Mouse (Mus musculus) testis, postnatal 14 days (tissue): ENCODE measurements around the gene Rgr.
A peak's percentile ranks its signal among the peaks of the same experiment; 100 is the strongest.

Experiments used
- DNase-seq: peaks from one replicate; pipeline ENCODE4 v3.0.0; 2021; ENCODE audit warnings: low spot score

Gene Rgr

DNA sequence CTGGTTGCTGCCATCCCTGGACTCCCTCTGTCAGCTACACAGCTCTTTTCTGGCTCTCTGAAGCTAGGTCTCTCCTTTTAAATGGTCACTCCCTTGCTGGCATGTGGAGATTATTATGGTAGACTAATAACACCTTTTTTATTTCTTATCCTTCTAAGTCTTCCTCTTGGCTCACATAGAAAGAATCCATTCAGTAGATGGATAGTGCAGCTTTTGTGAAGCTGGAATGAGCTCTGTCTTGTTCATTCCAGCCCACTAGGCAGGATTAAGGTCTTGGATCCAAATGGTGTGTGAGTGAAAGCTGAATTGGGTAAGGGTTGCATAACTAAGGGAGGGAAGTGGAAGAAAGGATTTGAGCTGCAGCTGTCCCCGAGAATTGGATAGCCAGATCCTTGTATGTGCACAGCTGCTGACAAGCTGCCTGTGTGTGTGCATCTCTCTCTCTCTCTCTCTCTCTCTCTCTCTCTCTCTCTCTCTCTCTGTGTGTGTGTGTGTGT is at the start of gene Rgr:
Gene Rgr, minus strand, starts transcription at position 51 of the 497 bp plus-strand sequence.
- no peak for DNase-seq

GRCm38 (mm10) chr14:37097956-37098530 is 49.3 kb upstream of the Rgr start, which contains the start of gene Cdhr1:
Cdhr1 (minus strand) TSS chr14:37098347.
- DNase-seq = no peak

DNA sequence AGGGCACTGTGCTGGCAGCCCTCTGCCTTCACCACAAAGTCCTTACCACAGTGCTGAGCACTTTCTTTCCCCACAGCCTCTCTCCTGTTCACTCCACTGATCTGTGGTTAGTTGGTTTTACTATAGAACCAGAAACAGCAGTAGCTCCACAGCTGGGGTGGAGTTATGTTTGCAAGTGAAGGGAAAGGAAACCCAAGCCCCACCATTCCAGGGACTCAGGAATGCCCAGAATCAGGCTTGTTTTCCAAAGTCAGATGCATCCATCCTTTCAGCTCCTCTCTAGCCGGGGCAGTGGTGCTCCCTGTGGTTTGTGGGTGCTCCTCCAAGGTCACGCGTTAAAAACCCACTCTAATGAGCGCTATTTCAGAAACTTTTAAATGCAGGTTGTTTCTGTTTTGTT is 46.8 kb upstream of the Rgr start:
- no peak for DNase-seq

- DNase-seq = no peak
Measured at GRCm38 (mm10) chr14:37094436-37094835, 45.7 kb upstream of the Rgr start.

DNA sequence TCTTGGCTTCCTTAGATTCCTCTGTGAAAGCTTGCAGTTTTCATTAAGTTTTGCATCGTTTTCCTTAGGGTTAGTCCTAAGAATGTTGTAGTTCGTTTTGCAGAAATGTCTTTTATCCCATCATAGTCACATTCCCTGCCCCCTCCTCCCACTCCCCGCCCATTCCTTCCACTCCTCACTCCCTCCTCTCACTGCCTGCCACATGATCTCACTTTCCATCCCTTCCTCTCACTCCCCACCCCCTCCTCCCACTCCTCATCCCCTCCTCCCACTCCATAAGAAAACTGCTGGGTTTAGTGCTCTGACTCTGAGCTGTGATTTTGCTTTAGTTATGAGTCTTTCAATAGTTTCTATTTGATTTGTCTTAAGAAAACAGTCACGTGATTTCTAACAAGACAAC is 35.0 kb upstream of the Rgr start:
- DNase-seq = no peak

DNA sequence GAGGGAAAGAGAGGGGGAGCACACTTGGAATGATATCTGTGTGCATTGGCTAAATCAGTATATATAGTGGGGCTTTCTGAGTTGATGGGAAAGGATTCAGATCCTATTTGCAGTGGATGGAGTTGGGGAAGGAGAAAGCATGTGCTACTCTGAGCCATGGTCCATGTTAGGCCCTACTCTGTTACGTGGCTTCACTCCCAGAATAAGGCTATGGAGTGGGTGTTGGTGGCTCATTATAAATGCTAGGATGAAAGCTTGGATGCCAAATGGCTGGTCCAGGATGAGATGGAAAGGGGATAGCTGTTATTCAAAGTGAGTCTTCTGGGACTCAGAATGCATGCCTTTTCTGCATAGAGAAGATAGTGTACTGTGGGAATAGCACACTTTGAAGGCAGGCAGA is 32.0 kb upstream of the Rgr start:
- no peak for DNase-seq

GRCm38 (mm10) chr14:37068516-37068915 is 19.8 kb upstream of the Rgr start:
- peak; percentile 41 for DNase-seq

- DNase-seq = no peak
Measured at GRCm38 (mm10) chr14:37067629-37068028, 18.9 kb upstream of the Rgr start, which contains the start of gene Lrit2. Lrit2 (plus strand) TSS chr14:37067929.

DNA sequence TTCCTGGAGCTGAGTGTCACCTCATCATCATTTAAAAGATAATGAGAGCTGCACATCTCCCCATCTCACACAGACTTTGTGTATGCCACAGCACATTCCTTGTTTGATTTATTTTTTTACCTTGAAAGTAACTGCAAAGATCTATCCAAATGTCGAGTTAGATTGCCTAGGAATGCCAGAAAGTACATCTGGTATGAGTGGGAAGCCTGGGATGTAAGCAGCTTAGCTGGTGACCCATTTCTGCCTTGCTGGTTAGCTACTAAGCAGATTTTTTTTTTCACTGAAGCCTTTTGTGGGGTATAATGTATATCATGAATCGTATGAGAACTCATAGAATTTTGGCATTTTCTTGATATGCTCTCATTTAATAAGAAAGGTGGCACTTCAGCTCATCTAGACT is 17.9 kb upstream of the Rgr start:
- DNase-seq = no peak

GRCm38 (mm10) chr14:37064849-37065248 is 16.1 kb upstream of the Rgr start:
- no peak for DNase-seq

GRCm38 (mm10) chr14:37034432-37034831 is 14.3 kb downstream of the Rgr start:
- no peak for DNase-seq

DNA sequence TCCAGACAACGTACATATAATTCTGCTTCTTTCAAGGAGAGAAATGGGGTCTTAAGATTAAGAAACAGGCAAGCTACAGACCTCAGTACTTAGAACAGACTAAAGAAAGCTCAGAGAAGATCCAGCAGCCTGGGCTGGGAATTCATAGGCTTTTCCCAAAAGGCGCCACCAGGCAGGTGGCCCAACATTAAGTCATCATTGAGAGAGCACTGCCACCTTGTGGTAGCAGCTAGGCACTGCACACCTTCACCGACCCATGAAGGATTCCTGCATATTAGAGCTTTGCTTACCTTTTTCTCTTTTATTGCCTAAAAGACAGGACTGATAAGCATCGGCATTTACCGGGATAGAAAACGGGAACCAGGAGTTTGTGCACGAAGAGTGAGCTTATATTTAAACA is 15.5 kb downstream of the Rgr start:
- peak; percentile 46 for DNase-seq

DNA sequence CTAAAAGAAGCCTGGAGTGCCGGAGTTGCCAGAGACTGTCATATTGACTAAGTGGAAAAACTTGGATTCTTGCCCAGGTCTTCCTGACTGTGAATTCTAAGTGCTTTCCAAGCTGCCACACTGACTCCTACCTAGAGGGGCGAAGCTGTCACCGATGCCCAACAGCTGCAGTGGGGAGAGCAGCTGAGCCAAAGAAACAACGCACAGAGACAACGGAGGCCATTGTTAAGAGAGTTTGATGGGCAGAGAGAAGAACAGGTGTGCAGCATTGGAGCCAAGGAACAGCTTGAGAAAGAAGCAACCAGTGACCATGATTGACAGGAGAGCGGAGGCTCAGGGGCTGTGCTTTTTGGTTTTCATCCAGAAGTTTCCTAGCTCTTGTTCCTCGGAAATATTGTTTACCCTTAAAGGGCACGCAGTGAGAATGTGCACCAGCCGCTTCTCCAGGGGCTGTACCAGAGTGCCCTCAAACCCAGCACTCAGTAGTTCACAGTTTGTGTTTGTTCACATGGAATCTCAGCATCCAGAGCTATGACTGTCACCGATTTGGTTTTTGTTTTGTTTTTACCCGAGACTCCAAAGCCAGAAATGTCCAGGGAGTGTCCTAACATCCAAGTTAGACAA is 16.2 kb downstream of the Rgr start:
- DNase-seq = no peak

GRCm38 (mm10) chr14:37028555-37028954 is 20.2 kb downstream of the Rgr start:
- peak; percentile 29 for DNase-seq

GRCm38 (mm10) chr14:37027951-37028350 is 20.8 kb downstream of the Rgr start:
- no peak for DNase-seq

- DNase-seq = no peak
Measured at GRCm38 (mm10) chr14:37027248-37027933, 21.4 kb downstream of the Rgr start.

DNA sequence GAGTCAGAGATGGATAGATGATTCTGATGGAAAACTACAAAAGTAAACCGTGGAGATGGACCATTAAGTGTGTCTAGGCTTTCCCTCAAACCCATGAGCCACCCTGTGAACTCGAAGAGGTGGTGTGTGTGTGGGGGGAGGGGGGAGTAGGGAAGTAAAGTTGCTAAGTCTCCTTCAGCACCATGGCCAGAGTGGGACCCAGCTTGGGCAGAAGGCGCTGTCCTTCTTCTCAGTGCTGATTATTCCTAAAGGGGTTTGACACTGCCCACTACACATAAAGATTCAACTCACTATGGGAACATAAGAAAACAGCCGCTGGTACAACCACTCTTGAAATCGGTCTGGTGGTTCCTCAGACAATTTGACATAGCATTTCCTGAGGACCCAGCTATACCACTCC is 32.9 kb downstream of the Rgr start:
- no peak for DNase-seq

DNA sequence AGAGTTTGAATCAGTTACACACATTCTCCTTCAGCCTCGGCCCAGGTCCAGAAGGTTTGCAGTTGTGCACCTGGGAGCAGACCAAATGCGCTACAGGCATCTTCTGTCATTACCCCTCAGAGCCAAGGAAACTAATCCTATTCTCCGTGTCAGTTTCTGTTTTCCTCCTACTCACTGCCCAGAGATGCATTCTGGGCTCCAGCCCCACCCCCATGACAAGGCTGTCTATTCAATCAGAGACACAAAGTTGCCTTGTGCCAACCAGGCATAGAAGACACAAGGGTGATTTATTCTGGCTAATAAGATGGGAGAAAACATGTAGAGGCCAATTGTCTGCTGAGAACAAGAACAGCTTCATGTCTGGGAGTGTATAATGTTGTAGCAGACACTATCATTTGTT is 35.1 kb downstream of the Rgr start:
- no peak for DNase-seq

DNA sequence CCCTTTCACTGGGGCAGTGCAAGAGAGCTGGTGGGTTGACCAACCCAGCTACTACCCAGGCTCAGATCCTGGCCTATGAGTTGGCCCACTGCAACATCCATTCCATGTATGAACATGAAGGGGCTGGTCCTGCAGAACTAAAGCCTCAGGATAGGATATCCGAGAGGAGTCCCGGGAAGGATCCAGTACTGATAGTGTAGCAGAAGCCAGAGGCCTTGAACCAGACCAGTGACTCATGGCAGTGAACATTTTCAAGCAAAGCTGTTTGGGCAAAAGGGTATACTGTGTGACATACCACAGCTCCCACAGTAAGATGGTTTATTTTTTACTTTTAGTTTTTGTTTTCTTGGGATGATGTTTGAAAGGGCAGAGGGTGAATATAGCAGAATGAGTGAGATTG is 39.1 kb downstream of the Rgr start:
- no peak for DNase-seq

DNA sequence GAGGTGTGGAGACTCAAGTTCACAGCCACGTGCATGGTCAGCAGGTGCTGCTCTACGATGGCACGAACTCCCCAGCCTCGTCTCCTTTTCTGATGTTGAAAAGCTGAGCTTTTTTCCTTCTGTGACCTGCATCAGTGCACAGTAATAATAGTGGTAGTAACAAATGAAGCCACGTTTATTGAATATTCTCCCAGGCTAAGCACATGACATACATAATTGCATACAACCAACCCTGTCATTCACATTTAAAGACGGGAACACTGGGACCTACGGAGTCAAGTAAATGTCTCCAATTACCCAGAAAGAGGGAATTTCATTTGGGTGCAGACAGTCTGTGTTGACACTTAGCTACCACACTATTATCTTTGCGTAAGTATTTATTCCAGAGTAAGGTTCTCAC is 42.3 kb downstream of the Rgr start:
- DNase-seq = no peak

DNA sequence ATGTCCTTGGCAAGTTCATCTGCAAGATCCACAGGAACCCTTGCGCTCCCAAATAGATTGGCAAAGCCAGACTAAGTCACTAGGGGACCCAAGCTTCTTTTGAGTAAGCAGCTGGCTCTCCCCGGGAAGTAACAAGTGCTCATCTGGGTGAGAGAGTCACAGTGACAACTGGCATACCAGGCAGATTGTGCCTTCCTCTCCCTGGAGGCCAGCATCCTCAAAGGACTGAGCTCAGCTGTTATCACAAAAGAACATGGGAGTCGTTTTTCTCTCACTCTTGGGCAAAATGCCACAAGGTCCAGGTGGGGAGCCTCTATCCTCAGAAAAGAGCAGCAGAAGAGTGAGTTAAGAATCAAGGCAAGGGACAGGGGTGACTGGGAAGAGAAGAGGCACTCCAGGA is 42.9 kb downstream of the Rgr start:
- no peak for DNase-seq

DNA sequence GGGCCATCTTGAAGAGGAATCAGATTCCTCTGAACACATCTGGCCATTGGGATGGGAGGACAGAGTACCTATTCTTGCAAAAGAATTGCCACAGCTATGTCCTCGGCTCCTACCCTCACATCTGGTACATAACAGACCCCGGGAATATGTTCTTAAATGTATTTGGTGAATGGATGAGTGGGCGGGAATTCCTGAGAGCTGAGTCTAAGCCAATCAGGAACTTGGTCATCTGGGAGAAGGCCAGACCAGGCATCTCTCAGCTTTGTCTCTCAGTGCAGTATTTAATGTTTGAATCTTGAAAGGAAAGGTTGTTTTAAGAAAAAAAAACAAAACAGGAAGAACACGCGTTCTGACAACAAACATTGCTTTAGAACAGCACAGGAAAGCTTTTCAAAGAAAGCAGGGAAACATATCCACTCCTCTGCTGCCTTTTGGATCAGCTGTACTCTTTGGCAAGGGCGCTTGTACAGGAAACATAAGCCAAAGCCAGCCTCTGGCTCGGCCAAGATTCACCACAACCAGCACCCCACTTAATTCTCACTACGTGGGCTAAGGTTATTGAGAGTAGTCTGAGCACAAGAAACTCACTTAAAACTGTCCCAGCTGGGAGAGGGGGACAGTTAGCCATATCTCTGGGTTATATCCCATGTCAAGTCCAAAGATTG is 45.2 kb downstream of the Rgr start:
- DNase-seq = no peak

DNA sequence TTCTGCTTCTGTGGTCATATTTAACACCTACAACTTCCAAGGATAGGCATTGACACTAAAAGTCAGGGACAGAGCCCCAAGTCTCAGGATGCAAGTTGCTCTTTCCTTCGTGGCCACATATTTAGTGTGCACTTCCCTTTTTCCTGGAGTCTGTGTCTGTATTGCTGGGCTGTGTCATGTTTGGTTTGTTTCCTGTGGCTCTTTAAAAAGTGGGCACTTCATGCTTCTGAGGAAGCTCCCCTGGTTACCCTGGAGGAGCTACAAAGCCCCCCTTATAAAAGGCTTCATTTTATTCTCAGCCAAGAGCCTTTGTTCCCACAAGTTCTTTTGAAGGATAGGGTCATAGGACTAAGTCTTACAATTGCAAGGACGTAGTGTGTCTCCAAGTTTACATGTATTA is 45.9 kb downstream of the Rgr start:
- no peak for DNase-seq
